In the genomic region with DNA sequence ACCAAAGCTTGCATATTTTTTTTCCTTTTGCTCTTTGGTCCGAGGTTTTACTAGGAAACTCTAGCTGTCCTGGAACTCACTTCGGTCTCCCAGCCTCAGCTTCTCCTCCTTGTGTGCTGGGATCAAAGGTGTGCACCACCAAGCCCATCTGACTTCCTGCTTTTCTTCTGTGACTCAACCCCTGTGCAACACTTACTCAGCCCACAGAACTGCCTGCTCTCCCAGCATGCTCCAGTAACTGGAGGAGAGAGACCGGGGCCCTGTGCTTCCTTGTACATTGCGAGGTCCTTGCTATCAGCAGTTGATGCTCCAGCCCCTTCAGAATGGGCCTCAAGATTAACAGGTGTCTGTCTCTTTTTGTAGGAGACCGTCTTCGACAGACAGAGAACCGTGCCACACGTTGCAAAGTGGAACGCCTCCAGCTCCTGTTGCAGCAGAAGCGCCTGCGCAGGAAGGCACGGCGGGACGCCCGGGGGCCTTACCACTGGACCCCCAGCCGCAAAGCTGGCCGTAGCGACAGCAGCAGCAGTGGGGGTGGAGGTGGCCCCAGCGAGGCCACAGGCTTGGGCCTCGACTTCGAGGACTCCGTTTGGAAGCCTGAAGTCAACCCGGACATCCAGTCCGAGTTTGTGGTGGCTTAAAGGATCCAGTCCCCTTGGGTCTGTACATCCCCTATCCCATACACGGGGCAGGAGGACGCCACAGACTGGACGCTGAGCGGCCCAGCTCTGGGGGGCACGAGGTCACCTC, we compare ENCODE assay signal across 10 mouse cellular contexts. TPM values are rescaled to one million over a fixed set of nuclear protein-coding genes. Genes with fewer than 3 reads are reported as not detected.
A peak's percentile ranks its signal among the peaks of the same experiment; 100 is the strongest.
DNase-seq lines count a peak whose midpoint lies in the region; ATAC-seq and TF ChIP-seq lines count a peak whose summit lies in the region.
"Had no signal": no experiment of that assay in that cellular context is flagged by ENCODE, and none has a peak within 500 bp of the region (broad histone marks: within the 10 kb centered on the region; RNA-seq: fewer than 3 reads in every experiment).

No protein-coding gene starts in this region.

- H3K4me2 ChIP-seq in forebrain, embryonic 11.5 days (ENCODE audit: low read depth, low read length, severe bottlenecking): 0 out of 2 replicates have a peak overlapping the region, but pooled peaks have one; percentile 9
- H3K4me2 ChIP-seq in limb, embryonic 14.5 days (replicated peaks; ENCODE audit: low read depth, low read length, severe bottlenecking): no peak overlapping the region

- peaks cover 97% of the 10 kb centered on the region for H3K4me1 ChIP-seq in heart, embryonic 10.5 days
- H3K4me1 ChIP-seq in forebrain, embryonic 11.5 days (replicated peaks; ENCODE audit: control insufficient read depth, insufficient read depth, low read length): peaks cover 72% of the 10 kb centered on the region
- peaks cover 54% of the 10 kb centered on the region for H3K4me1 ChIP-seq in limb, embryonic 14.5 days (ENCODE audit: control insufficient read depth, insufficient read depth, low read length)

- H3K27ac ChIP-seq in heart, embryonic 10.5 days: peak overlapping the region; percentile 97; the same call in 1 of the 2 replicates
- H3K27ac ChIP-seq in forebrain, embryonic 11.5 days (ENCODE audit: low read depth, low read length): peak overlapping the region; percentile 39; the same call in 1 of the 2 replicates
- H3K27ac ChIP-seq in limb, embryonic 14.5 days (replicated peaks; ENCODE audit: low read depth, low read length): 0 out of 2 replicates have a peak overlapping the region, but pooled peaks have one; percentile 43

- no peak overlapping the region; the same call in 1 of the 2 replicates for H3K9ac ChIP-seq in forebrain, embryonic 11.5 days (ENCODE audit: low read length)
- no peak overlapping the region for H3K9ac ChIP-seq in limb, embryonic 14.5 days (ENCODE audit: low read depth, low read length, severe bottlenecking)

- no peak overlapping the region for H3K4me3 ChIP-seq in heart, embryonic 10.5 days
- no peak overlapping the region for H3K4me3 ChIP-seq in forebrain, embryonic 11.5 days (ENCODE audit: low read depth, low read length)
- H3K4me3 ChIP-seq in limb, embryonic 14.5 days (replicated peaks; ENCODE audit: low read length): no peak overlapping the region

- intact Hi-C loops in heart, postnatal 36 days (cut with DNase I): no loop called here

- DNase-seq in heart, embryonic 10.5 days (ENCODE audit: low spot score): no peak
- no peak for DNase-seq in heart, postnatal 36 days
- DNase-seq in 3T3-L1 (ENCODE audit: low read depth, low spot score): peak; percentile 58
- no peak for DNase-seq in forebrain, embryonic 11.5 days (ENCODE audit: low spot score)
- no peak for DNase-seq in limb, embryonic 14.5 days (ENCODE audit: low spot score)
- DNase-seq in embryo, embryonic 9.5 days (ENCODE audit: extremely low spot score): no peak
- no peak for DNase-seq in right cerebral cortex, postnatal 14 days
- no peak for DNase-seq in embryo, embryonic 10 days (ENCODE audit: low spot score)
- DNase-seq: cerebellum, adult 9-10 months had no signal

- WGBS in heart, embryonic 10.5 days: 86% methylated on average over 29 of the region's 29 CpGs
- 88% methylated on average over 29 of the region's 29 CpGs for WGBS in forebrain, embryonic 11.5 days
- WGBS in limb, embryonic 14.5 days: 83% methylated on average over 29 of the region's 29 CpGs

- peaks cover 65% of the 10 kb centered on the region for H3K36me3 ChIP-seq in heart, embryonic 10.5 days
- peaks cover 50% of the 10 kb centered on the region for H3K36me3 ChIP-seq in forebrain, embryonic 11.5 days (ENCODE audit: control insufficient read depth, insufficient read depth, low read length)
- H3K36me3 ChIP-seq in limb, embryonic 14.5 days (ENCODE audit: control insufficient read depth, insufficient read depth, low read length): peaks cover 68% of the 10 kb centered on the region

- H3K9me3 ChIP-seq in heart, embryonic 10.5 days: no peaks in the 10 kb centered on the region
- no peaks in the 10 kb centered on the region for H3K9me3 ChIP-seq in forebrain, embryonic 11.5 days (ENCODE audit: control insufficient read depth, low read length)
- H3K9me3 ChIP-seq in limb, embryonic 14.5 days (ENCODE audit: control insufficient read depth, low read length): no peaks in the 10 kb centered on the region

- H3K27me3 ChIP-seq in heart, embryonic 10.5 days (ENCODE audit: insufficient read depth, poor library complexity, severe bottlenecking): no peaks in the 10 kb centered on the region
- H3K27me3 ChIP-seq in forebrain, embryonic 11.5 days (ENCODE audit: control insufficient read depth, insufficient read depth, low read length): no peaks in the 10 kb centered on the region
- H3K27me3 ChIP-seq in limb, embryonic 14.5 days (ENCODE audit: control insufficient read depth, insufficient read depth, low read length): no peaks in the 10 kb centered on the region

- TF ChIP-seq POLR2A in limb, embryonic 14.5 days (IDR thresholded peaks at IDR 0.05; ENCODE audit: borderline replicate concordance, extremely low read depth, insufficient read depth, insufficient read length): no peak

- ATAC-seq in forebrain, embryonic 11.5 days (replicated peaks; ENCODE audit: low FRiP score): no peak
- ATAC-seq in limb, embryonic 14.5 days (ENCODE audit: low FRiP score, low read depth): no peak
- ATAC-seq: CD4-positive, CD25-positive, alpha-beta regulatory T cell, adult 4 months had no signal

RNA-seq across cellular contexts. Expression of gene Midn, which starts 8.1 kb away (rescaled TPM):
- 16.1 and 24.4 TPM in 2 replicates for polyA plus RNA-seq in heart, embryonic 10.5 days (2016; fragmentation: Nextera tagmentation; extraction: Ambion mirVana)
- 100 to 1,000 TPM in 1 of 2 experiments, 10 to 100 TPM in 1; 99.9 to 117 TPM for total RNA-seq in heart, postnatal 36 days (2021)
- polyA plus RNA-seq in forebrain, embryonic 11.5 days (2014; fragmentation: Nextera tagmentation; extraction: Ambion mirVana): 58.3 and 66.4 TPM in 2 replicates
- polyA plus RNA-seq in limb, embryonic 14.5 days (2012; rRNA removed): 108 and 161 TPM in 2 replicates
- polyA plus RNA-seq in limb, embryonic 14.5 days (2014; fragmentation: Nextera tagmentation; extraction: Ambion mirVana): 33.4 and 39.6 TPM in 2 replicates

RNA-seq across cellular contexts. Expression of gene Cirbp, which starts 9.6 kb away (rescaled TPM):
- 85.7 and 98.0 TPM in 2 replicates for polyA plus RNA-seq in heart, embryonic 10.5 days (2016; fragmentation: Nextera tagmentation; extraction: Ambion mirVana)
- 10 to 100 TPM; 48.2 to 67.0 TPM for total RNA-seq in heart, postnatal 36 days (2021)
- 82.0 and 83.4 TPM in 2 replicates for polyA plus RNA-seq in forebrain, embryonic 11.5 days (2014; fragmentation: Nextera tagmentation; extraction: Ambion mirVana)
- polyA plus RNA-seq in limb, embryonic 14.5 days (2012; rRNA removed): 286 and 289 TPM in 2 replicates
- 101 and 106 TPM in 2 replicates for polyA plus RNA-seq in limb, embryonic 14.5 days (2014; fragmentation: Nextera tagmentation; extraction: Ambion mirVana)

RNA-seq across cellular contexts. Expression of gene Cbarp, which starts 15.5 kb away (rescaled TPM):
- 2.0 and 4.0 TPM in 2 replicates for polyA plus RNA-seq in heart, embryonic 10.5 days (2016; fragmentation: Nextera tagmentation; extraction: Ambion mirVana)
- 1 to 10 TPM; 2.0 to 4.7 TPM for total RNA-seq in heart, postnatal 36 days (2021)
- polyA plus RNA-seq in forebrain, embryonic 11.5 days (2014; fragmentation: Nextera tagmentation; extraction: Ambion mirVana): 10.4 and 15.0 TPM in 2 replicates
- 28.9 and 36.0 TPM in 2 replicates for polyA plus RNA-seq in limb, embryonic 14.5 days (2012; rRNA removed)
- 7.5 and 9.3 TPM in 2 replicates for polyA plus RNA-seq in limb, embryonic 14.5 days (2014; fragmentation: Nextera tagmentation; extraction: Ambion mirVana)

RNA-seq across cellular contexts. Expression of gene 1600002K03Rik, which starts 16.6 kb away (rescaled TPM):
- polyA plus RNA-seq in heart, embryonic 10.5 days (2016; fragmentation: Nextera tagmentation; extraction: Ambion mirVana): 11.7 and 13.9 TPM in 2 replicates
- total RNA-seq in heart, postnatal 36 days (2021): 1 to 10 TPM; 4.4 to 4.6 TPM
- polyA plus RNA-seq in forebrain, embryonic 11.5 days (2014; fragmentation: Nextera tagmentation; extraction: Ambion mirVana): 6.4 and 8.3 TPM in 2 replicates
- polyA plus RNA-seq in limb, embryonic 14.5 days (2012; rRNA removed): 10.9 and 15.5 TPM in 2 replicates
- polyA plus RNA-seq in limb, embryonic 14.5 days (2014; fragmentation: Nextera tagmentation; extraction: Ambion mirVana): 8.5 and 12.8 TPM in 2 replicates

RNA-seq across cellular contexts. Expression of gene Atp5d, which starts 17.7 kb away (rescaled TPM):
- polyA plus RNA-seq in heart, embryonic 10.5 days (2016; fragmentation: Nextera tagmentation; extraction: Ambion mirVana): 689 and 872 TPM in 2 replicates
- total RNA-seq in heart, postnatal 36 days (2021): 1,000 to 10,000 TPM; 1,105 to 1,168 TPM
- polyA plus RNA-seq in forebrain, embryonic 11.5 days (2014; fragmentation: Nextera tagmentation; extraction: Ambion mirVana): 401 and 414 TPM in 2 replicates
- polyA plus RNA-seq in limb, embryonic 14.5 days (2012; rRNA removed): 449 and 577 TPM in 2 replicates
- 477 TPM in 2 replicates for polyA plus RNA-seq in limb, embryonic 14.5 days (2014; fragmentation: Nextera tagmentation; extraction: Ambion mirVana)

Comparison
In these comparisons a context has a peak if more than half of its experiments do, and no peak if none do; other contexts are left out.
1. H3K27ac ChIP-seq: peak in every context shown above with its lines; median percentile 97 in heart, embryonic 10.5 days; 43 in limb, embryonic 14.5 days; 39 in forebrain, embryonic 11.5 days.